8 mouse cellular contexts compared by ENCODE assay signal in genomic region chr4:116074145-116074675, GRCm38 (mm10). TPM values are rescaled to one million over a fixed set of nuclear protein-coding genes. Genes with fewer than 3 reads are reported as not detected.
DNase-seq lines count a peak whose midpoint lies in the region; ATAC-seq and TF ChIP-seq lines count a peak whose summit lies in the region.

No protein-coding gene starts in this region.

- ATAC-seq in heart, embryonic 16.5 days (replicated peaks; ENCODE audit: extremely low read depth, insufficient read depth, low FRiP score) = no peak
- ATAC-seq in lung, postnatal 0 days = no peak

- H3K27ac ChIP-seq in testis, adult 2 months (ENCODE audit: control insufficient read depth, insufficient read depth, low read depth, low read length) = no peak overlapping the region; the same call in 1 of the 2 replicates
- H3K27ac ChIP-seq in heart, embryonic 16.5 days (ENCODE audit: low read length) = peak overlapping the region; percentile 97
- H3K27ac ChIP-seq in lung, postnatal 0 days (ENCODE audit: low read length) = peak overlapping the region; percentile 98

- H3K4me2 ChIP-seq in heart, embryonic 16.5 days (ENCODE audit: low read depth, low read length) = peak overlapping the region; percentile 87
- peak overlapping the region; percentile 84 for H3K4me2 ChIP-seq in lung, postnatal 0 days (replicated peaks; ENCODE audit: low read depth, low read length)

- intact Hi-C loops in left cerebral cortex, postnatal 4 days (cut with DNase I) = no loop called here

- TF ChIP-seq EP300 in lung, postnatal 0 days (IDR thresholded peaks at IDR 0.05) = no peak

- H3K27me3 ChIP-seq in testis, adult 2 months (ENCODE audit: control insufficient read depth, insufficient read depth, low read length) = no peaks in the 10 kb centered on the region
- no peaks in the 10 kb centered on the region for H3K27me3 ChIP-seq in heart, embryonic 16.5 days (ENCODE audit: control insufficient read depth, insufficient read depth, low read length)
- H3K27me3 ChIP-seq in lung, postnatal 0 days (replicated peaks; ENCODE audit: insufficient read depth, low read length) = no peaks in the 10 kb centered on the region

- no peak for TF ChIP-seq CTCF in testis, adult 2 months (IDR thresholded peaks at IDR 0.05; ENCODE audit: control insufficient read depth, insufficient read depth, insufficient replicate concordance, low read depth, low read length)
- peak; percentile 64 for TF ChIP-seq CTCF in lung, postnatal 0 days (IDR thresholded peaks at IDR 0.05)

- H3K36me3 ChIP-seq in testis, adult 2 months (ENCODE audit: control insufficient read depth, insufficient read depth, low read length) = no peaks in the 10 kb centered on the region
- peaks cover 10% of the 10 kb centered on the region for H3K36me3 ChIP-seq in heart, embryonic 16.5 days (ENCODE audit: control insufficient read depth, insufficient read depth)
- 0 out of 2 replicates have a peak, but pooled peaks cover under 1% of the 10 kb centered on the region for H3K36me3 ChIP-seq in lung, postnatal 0 days (ENCODE audit: insufficient read depth, low read length)

- no peak for TF ChIP-seq POLR2A in testis, adult 2 months (IDR thresholded peaks at IDR 0.05; ENCODE audit: control insufficient read depth, low read depth, low read length)

- DNase-seq in testis, postnatal 14 days (ENCODE audit: low spot score) = no peak
- DNase-seq in c-Kit-positive CD71-positive TER-119-negative erythroid progenitor cells, embryonic 14.5 days (ENCODE audit: low read depth) = peak; percentile 66
- DNase-seq in lung, postnatal 0 days (ENCODE audit: low spot score) = peak; percentile 79
- DNase-seq in left cerebral cortex, postnatal 4 days = no peak
- no peak for DNase-seq in frontal cortex, postnatal 25 days (ENCODE audit: low spot score in 2 of 2)
- no peak for DNase-seq in layer of hippocampus, adult 9-10 months (ENCODE audit: low spot score)

- no peaks in the 10 kb centered on the region for H3K9me3 ChIP-seq in heart, embryonic 16.5 days (replicated peaks; ENCODE audit: control insufficient read depth, low read length)
- H3K9me3 ChIP-seq in lung, postnatal 0 days (ENCODE audit: low read length) = no peaks in the 10 kb centered on the region

- peak overlapping the region; percentile 98 for H3K9ac ChIP-seq in heart, embryonic 16.5 days (ENCODE audit: low read length)
- peak overlapping the region; percentile 72 for H3K9ac ChIP-seq in lung, postnatal 0 days (replicated peaks; ENCODE audit: low read depth)

- H3K4me1 ChIP-seq in testis, adult 2 months (ENCODE audit: control insufficient read depth, insufficient read depth, low read length) = peaks cover 7% of the 10 kb centered on the region
- H3K4me1 ChIP-seq in heart, embryonic 16.5 days (ENCODE audit: control insufficient read depth, insufficient read depth, low read length) = peaks cover 27% of the 10 kb centered on the region
- peaks cover 15% of the 10 kb centered on the region; the same call in 1 of the 2 replicates for H3K4me1 ChIP-seq in lung, postnatal 0 days (ENCODE audit: insufficient read depth, low read depth, low read length)

- WGBS in heart, embryonic 16.5 days = 0% methylated on average over 8 of the region's 8 CpGs
- WGBS in lung, postnatal 0 days = under 1% methylated on average over 8 of the region's 8 CpGs

- H3K4me3 ChIP-seq in testis, adult 2 months (ENCODE audit: control insufficient read depth, low read depth, low read length) = peak overlapping the region; percentile 96
- peak overlapping the region; percentile 92 for H3K4me3 ChIP-seq in heart, embryonic 16.5 days (ENCODE audit: low read length)
- peak overlapping the region; percentile 93 for H3K4me3 ChIP-seq in lung, postnatal 0 days (ENCODE audit: low read depth, low read length)

RNA-seq across cellular contexts. Expression of gene Uqcrh, which starts 0.7 kb away (rescaled TPM):
- 108 and 112 TPM in 2 replicates for polyA plus RNA-seq in testis, adult 2 months (2012; rRNA removed)
- 1,257 and 1,258 TPM in 2 replicates for polyA plus RNA-seq in heart, embryonic 16.5 days (2015; fragmentation: Nextera tagmentation; extraction: Ambion mirVana)
- 423 and 444 TPM in 2 replicates for polyA plus RNA-seq in lung, postnatal 0 days (2015; fragmentation: Nextera tagmentation; extraction: Ambion mirVana)
- total RNA-seq in left cerebral cortex, postnatal 4 days (2021) = 100 to 1,000 TPM; 319 to 327 TPM

RNA-seq across cellular contexts. Expression of gene Lrrc41, which starts 0.9 kb away (rescaled TPM):
- polyA plus RNA-seq in testis, adult 2 months (2012; rRNA removed) = 122 and 128 TPM in 2 replicates
- polyA plus RNA-seq in heart, embryonic 16.5 days (2015; fragmentation: Nextera tagmentation; extraction: Ambion mirVana) = 53.8 and 55.3 TPM in 2 replicates
- 46.1 and 49.0 TPM in 2 replicates for polyA plus RNA-seq in lung, postnatal 0 days (2015; fragmentation: Nextera tagmentation; extraction: Ambion mirVana)
- 10 to 100 TPM; 60.2 to 68.2 TPM for total RNA-seq in left cerebral cortex, postnatal 4 days (2021)

RNA-seq across cellular contexts. Expression of gene Nsun4, which starts 20.5 kb away (rescaled TPM):
- 193 and 263 TPM in 2 replicates for polyA plus RNA-seq in testis, adult 2 months (2012; rRNA removed)
- polyA plus RNA-seq in heart, embryonic 16.5 days (2015; fragmentation: Nextera tagmentation; extraction: Ambion mirVana) = 32.4 and 33.6 TPM in 2 replicates
- 33.7 and 37.9 TPM in 2 replicates for polyA plus RNA-seq in lung, postnatal 0 days (2015; fragmentation: Nextera tagmentation; extraction: Ambion mirVana)
- 1 to 10 TPM; 6.6 to 8.2 TPM for total RNA-seq in left cerebral cortex, postnatal 4 days (2021)

RNA-seq across cellular contexts. Expression of gene Rad54l, which starts 49.3 kb away (rescaled TPM):
- 5.3 and 6.0 TPM in 2 replicates for polyA plus RNA-seq in testis, adult 2 months (2012; rRNA removed)
- 18.5 and 20.2 TPM in 2 replicates for polyA plus RNA-seq in heart, embryonic 16.5 days (2015; fragmentation: Nextera tagmentation; extraction: Ambion mirVana)
- 1.5 and 2.2 TPM in 2 replicates for polyA plus RNA-seq in lung, postnatal 0 days (2015; fragmentation: Nextera tagmentation; extraction: Ambion mirVana)
- 1 to 10 TPM; 2.4 to 3.2 TPM for total RNA-seq in left cerebral cortex, postnatal 4 days (2021)

RNA-seq across cellular contexts. Expression of gene Pomgnt1, which starts 49.4 kb away (rescaled TPM):
- polyA plus RNA-seq in testis, adult 2 months (2012; rRNA removed) = 111 and 113 TPM in 2 replicates
- polyA plus RNA-seq in heart, embryonic 16.5 days (2015; fragmentation: Nextera tagmentation; extraction: Ambion mirVana) = 60.2 and 68.8 TPM in 2 replicates
- 40.7 and 40.8 TPM in 2 replicates for polyA plus RNA-seq in lung, postnatal 0 days (2015; fragmentation: Nextera tagmentation; extraction: Ambion mirVana)
- total RNA-seq in left cerebral cortex, postnatal 4 days (2021) = 10 to 100 TPM; 78.4 to 83.7 TPM

Comparison
In these comparisons a context has a peak if more than half of its experiments do, and no peak if none do; other contexts are left out.
1. DNase-seq: peak in c-Kit-positive CD71-positive TER-119-negative erythroid progenitor cells, embryonic 14.5 days (single experiment) and lung, postnatal 0 days (single experiment); none in testis, postnatal 14 days (single experiment), left cerebral cortex, postnatal 4 days (single experiment), frontal cortex, postnatal 25 days (0 of 2) and layer of hippocampus, adult 9-10 months (single experiment).
2. Peak in every context shown above with its lines, with median percentiles within 50 percentile points of each other: H3K4me3 ChIP-seq.